Mouse (Mus musculus) gastrocnemius, postnatal 36 days (tissue): Measurements from ENCODE around the gene H2afj. TPM values are rescaled to one million over a fixed set of nuclear protein-coding genes. Genes with fewer than 3 reads are reported as not detected.
A peak's percentile ranks its signal among the peaks of the same experiment; 100 is the strongest.

Source experiments
- DNase-seq, 2 experiments: peaks; one replicate each; pipeline ENCODE4 v3.0.0; 2022
- intact Hi-C: fragments of 180-260 bp; cut with DNase I; formaldehyde crosslinking; loops from one replicate; pipeline ENCODE4 v1.15.1; 2025
- total RNA-seq, 2 experiments: library from RNA; stranded (reverse); gene quantifications; 2 replicates each; pipeline ENCODE4 v1.2.3; 2021

Gene H2afj
- total RNA-seq, 2 experiments from 2014 or later, result 11.3 to 12.8 TPM

- peak; percentile 93 to 99 for DNase-seq
- intact Hi-C loops, result no loop called here
Measured at GRCm38 (mm10) chr6:136803739-136804633, 4.1 kb upstream of the H2afj start, which contains the start of gene Hist4h4. TSS of gene Hist4h4 (minus strand) at chr6:136804415.

- intact Hi-C loops, result no loop called here
- no peak for DNase-seq
Measured at GRCm38 (mm10) chr6:136804705-136805408, 3.2 kb upstream of the H2afj start.

- no peak for DNase-seq
- intact Hi-C loops, result no loop called here
Measured at GRCm38 (mm10) chr6:136805409-136805775, 2.7 kb upstream of the H2afj start.

GRCm38 (mm10) chr6:136806819-136807218 lies 1.2 kb upstream of the H2afj start:
- DNase-seq, result no peak
- intact Hi-C loops, result no loop called here

GRCm38 (mm10) chr6:136807395-136808013 lies 540 bp upstream of the H2afj start:
- DNase-seq, result no peak
- intact Hi-C loops, result loop anchor here (2.0 kb wide), 1 partner anchor 19 kb away; the partner anchor contains the start of gene BC049715

- intact Hi-C loops, result loop anchor here (2.0 kb wide), 1 partner anchor 18 kb away; the partner anchor contains the start of gene BC049715
- no peak for DNase-seq
Measured at GRCm38 (mm10) chr6:136808631-136809046, 595 bp downstream of the H2afj start.

GRCm38 (mm10) chr6:136809077-136809476 lies 1.0 kb downstream of the H2afj start:
- DNase-seq, result no peak
- intact Hi-C loops, result loop anchor here (2.0 kb wide), 1 partner anchor 18 kb away; the partner anchor contains the start of gene BC049715

- intact Hi-C loops, result loop anchor here (2.0 kb wide), 1 partner anchor 17 kb away; the partner anchor contains the start of gene BC049715
- no peak for DNase-seq
Measured at GRCm38 (mm10) chr6:136809673-136810072, 1.6 kb downstream of the H2afj start.

GRCm38 (mm10) chr6:136811196-136811595 lies 3.2 kb downstream of the H2afj start:
- intact Hi-C loops, result no loop called here
- no peak for DNase-seq

- no peak for DNase-seq
- intact Hi-C loops, result no loop called here
Measured at GRCm38 (mm10) chr6:136813117-136813516, 5.1 kb downstream of the H2afj start.

- DNase-seq, result no peak
Measured at GRCm38 (mm10) chr6:136815381-136815780, 7.3 kb downstream of the H2afj start.

GRCm38 (mm10) chr6:136816826-136817225 lies 8.8 kb downstream of the H2afj start:
- no peak for DNase-seq
- intact Hi-C loops, result no loop called here

More at GRCm38 (mm10) chr6:136815381-136815780, 7.3 kb downstream of the H2afj start:
- intact Hi-C loops, result no loop called here

GRCm38 (mm10) chr6:136817549-136817948 lies 9.5 kb downstream of the H2afj start:
- intact Hi-C loops, result no loop called here
- no peak for DNase-seq

GRCm38 (mm10) chr6:136820381-136820780 lies 12.3 kb downstream of the H2afj start:
- intact Hi-C loops, result no loop called here
- DNase-seq, result no peak

- intact Hi-C loops, result no loop called here
- DNase-seq, result no peak
Measured at GRCm38 (mm10) chr6:136821086-136821485, 13.0 kb downstream of the H2afj start.

- DNase-seq, result no peak
- intact Hi-C loops, result no loop called here
Measured at GRCm38 (mm10) chr6:136824987-136825386, 16.9 kb downstream of the H2afj start.

GRCm38 (mm10) chr6:136827116-136827515 lies 19.1 kb downstream of the H2afj start:
- intact Hi-C loops, result loop anchor here (2.0 kb wide), 1 partner anchor 18 kb away; the partner anchor contains the start of gene H2afj
- DNase-seq, result no peak

- intact Hi-C loops, result loop anchor here (2.0 kb wide), 1 partner anchor 19 kb away; the partner anchor contains the start of gene H2afj
Measured at GRCm38 (mm10) chr6:136827516-136827880, 19.5 kb downstream of the H2afj start, which contains the start of gene BC049715. TSS of gene BC049715 (plus strand) at chr6:136827626.

GRCm38 (mm10) chr6:136827881-136828561 lies 20.0 kb downstream of the H2afj start, which contains the start of gene Wbp11:
TSS of gene Wbp11 (minus strand) at chr6:136828233.
- DNase-seq, result peak; percentile 94
- intact Hi-C loops, result loop anchor here (2.0 kb wide), 1 partner anchor 19 kb away; the partner anchor contains the start of gene H2afj

More at GRCm38 (mm10) chr6:136827516-136827880, 19.5 kb downstream of the H2afj start, which contains the start of gene BC049715:
- no peak for DNase-seq

GRCm38 (mm10) chr6:136828681-136829080 lies 20.6 kb downstream of the H2afj start:
- intact Hi-C loops, result no loop called here
- no peak for DNase-seq
